Mouse (Mus musculus) CH12.LX (cell line): Measurements from ENCODE around the gene Nebl.

ENCODE experiments used
- CHD1 ChIP-seq: IDR thresholded peaks from 2 replicates; pipeline ENCODE4 v1.6.1; 2012; ENCODE audit warnings: low read depth, low read length, improper control_type of control experiment, inconsistent platforms
- CHD2 ChIP-seq: IDR thresholded peaks from 2 replicates; pipeline ENCODE4 v1.6.1; 2011; ENCODE audit warnings: low read length, improper control_type of control experiment
- CTCF ChIP-seq, 2 experiments: IDR thresholded peaks in 1 of 2; conservative IDR thresholded peaks in 1 of 2; 2 replicates each; pipeline ENCODE4 v1.5.1; 2011 to 2012; ENCODE audit warnings: low read depth in 2 of 2, low read length in 2 of 2, improper control_type of control experiment in 1 of 2, inconsistent platforms in 1 of 2, mild to moderate bottlenecking in 1 of 2, moderate library complexity in 1 of 2
- EP300 ChIP-seq: IDR thresholded peaks from 2 replicates; pipeline ENCODE4 v1.6.1; 2011; ENCODE audit warnings: low read length, improper control_type of control experiment
- POLR2A ChIP-seq: IDR thresholded peaks from 2 replicates; pipeline ENCODE4 v1.6.1; 2011; ENCODE audit warnings: low read depth, mild to moderate bottlenecking, improper control_type of control experiment, low read length
- RAD21 ChIP-seq: IDR thresholded peaks from 2 replicates; pipeline ENCODE4 v1.6.1; 2011; ENCODE audit warnings: low read depth, mild to moderate bottlenecking, low read length, improper control_type of control experiment, moderate library complexity
- RCOR1 ChIP-seq: conservative IDR thresholded peaks from 2 replicates; pipeline ENCODE4 v1.6.1; 2012; ENCODE audit warnings: low read depth, mild to moderate bottlenecking, inconsistent platforms, low read length, improper control_type of control experiment
- SIN3A ChIP-seq: IDR thresholded peaks from 2 replicates; pipeline ENCODE4 v1.6.1; 2012; ENCODE audit warnings: low read length, improper control_type of control experiment, inconsistent platforms
- USF1 ChIP-seq: IDR thresholded peaks from 2 replicates; pipeline ENCODE4 v1.6.1; 2014; ENCODE audit warnings: low read depth, mild to moderate bottlenecking, inconsistent platforms, low read length, improper control_type of control experiment

DNA sequence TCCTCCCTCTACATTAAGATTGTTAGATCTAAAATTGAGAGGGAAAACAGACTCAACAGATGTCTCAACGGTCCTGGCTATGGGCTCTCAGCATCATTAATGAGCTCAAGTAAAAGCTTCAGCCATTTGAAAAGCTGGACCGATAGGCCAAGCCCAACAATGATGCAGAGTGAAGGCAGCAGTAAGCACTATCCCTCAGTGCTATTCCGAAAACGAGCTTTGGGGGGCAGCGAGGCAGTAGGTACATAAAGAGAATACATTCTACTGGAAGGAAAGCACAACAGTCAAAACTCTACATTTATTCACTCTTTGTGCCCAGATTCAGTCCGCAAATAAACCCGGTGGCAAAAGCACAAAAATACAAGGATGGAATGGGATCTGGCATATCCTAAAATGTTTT, 87.4 kb downstream of the Nebl start:
- TF ChIP-seq SIN3A (no peak), USF1 (no peak), RAD21 (no peak; the same call in 1 of the 2 replicates), CTCF (conservative IDR thresholded peaks at IDR 0.05 in 1 of 2, IDR thresholded peaks at IDR 0.05 in 1 of 2; ENCODE audit: low read depth in 2 of 2, low read length in 2 of 2) (peak in 1 of 2 experiments; percentile 9; a peak in 1 of 4 replicates), CHD1 (no peak), POLR2A (no peak), EP300 (no peak), CHD2 (no peak), RCOR1 (no peak)
